Mouse (Mus musculus): ENCODE results near the gene Gpkow. TPM values are rescaled to one million over a fixed set of nuclear protein-coding genes. Genes with fewer than 3 reads are reported as not detected.

Gpkow gene
- 0.92 and 1.5 TPM in 2 replicates for polyA plus RNA-seq (2012; rRNA removed)

DNA sequence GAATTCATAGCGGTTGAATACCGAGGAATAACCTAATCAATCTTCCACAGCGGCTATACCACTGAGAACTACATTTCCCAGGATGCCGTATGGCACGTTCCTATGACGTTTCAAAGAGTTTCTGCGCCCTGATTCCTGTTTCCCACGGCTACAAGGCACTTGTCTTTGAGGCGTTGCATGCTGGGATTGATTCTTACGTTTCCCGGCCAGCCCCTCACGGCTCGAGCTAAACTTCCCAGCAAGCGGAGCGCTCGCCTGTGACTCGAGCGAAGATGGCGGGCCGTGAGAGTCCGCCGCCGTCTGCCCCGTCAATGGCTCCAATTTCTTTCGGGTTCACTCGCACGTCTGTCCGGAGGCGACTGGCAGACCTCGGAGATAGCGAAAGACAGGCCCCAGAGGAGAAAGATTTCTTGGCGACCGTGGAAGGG is at the start of gene Gpkow:
Gpkow (plus strand) TSS at position 178 of the 428 bp plus-strand sequence.

DNA sequence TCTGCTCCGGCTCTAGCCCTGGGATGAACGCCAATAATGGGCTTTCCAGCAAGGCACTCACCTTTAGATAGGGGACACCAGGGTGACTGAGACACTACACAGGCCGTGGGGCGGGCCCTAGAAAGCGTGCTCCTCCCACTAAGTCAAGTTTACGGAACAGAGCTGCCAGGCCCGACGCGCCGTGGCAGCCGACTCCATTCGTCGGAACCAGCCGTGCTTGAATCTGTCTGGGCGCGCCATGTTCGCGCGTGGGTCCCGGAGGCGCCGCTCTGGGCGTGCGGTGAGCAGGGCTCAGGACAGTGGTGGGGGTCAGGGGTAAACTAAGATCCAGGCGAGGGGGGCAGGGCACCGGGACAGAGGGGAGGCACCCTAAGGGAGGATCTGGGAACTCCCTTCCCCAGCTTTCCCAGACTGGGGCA is 39.7 kb upstream of the Gpkow start, which contains the start of gene Prickle3:
Prickle3 (plus strand) TSS at position 40 of the 419 bp plus-strand sequence.

DNA sequence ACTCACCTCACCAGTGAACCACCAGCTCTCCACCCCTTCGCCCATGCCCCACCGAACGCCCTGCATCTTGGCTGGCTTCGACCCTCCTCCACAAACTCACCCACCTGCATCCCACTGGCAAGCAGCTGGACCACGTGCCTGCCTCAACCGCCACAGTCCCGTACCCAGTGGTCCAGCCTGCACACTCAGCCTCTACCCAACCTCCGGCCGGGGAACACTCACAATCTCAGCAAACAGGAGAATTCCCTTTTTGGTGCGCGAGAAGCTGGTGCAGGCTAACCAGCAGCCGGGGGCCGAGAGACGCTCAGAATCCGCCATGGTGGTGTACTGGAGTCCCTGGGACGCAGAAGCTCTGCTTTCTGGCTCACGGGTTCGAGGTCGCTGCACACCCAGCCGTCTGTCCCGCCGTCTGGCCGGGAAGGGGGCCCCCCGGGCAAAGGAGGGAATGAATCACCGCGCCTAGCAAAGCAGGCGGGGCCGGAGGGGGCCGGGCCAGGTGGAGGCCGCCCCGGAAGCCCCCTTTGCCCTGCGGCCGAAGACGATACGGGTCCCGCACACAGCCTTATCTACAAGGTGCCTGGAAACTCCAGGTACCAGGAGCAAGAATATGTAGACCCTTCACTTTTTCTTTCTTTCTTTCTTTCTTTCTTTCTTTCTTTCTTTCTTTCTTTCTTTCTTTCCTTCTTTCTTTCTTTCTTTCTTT is 25.9 kb upstream of the Gpkow start, which contains the start of gene Plp2:
Plp2 (minus strand) TSS at position 470 of the 703 bp plus-strand sequence.

GRCm38 (mm10) chrX:7680864-7681263 is 16.1 kb upstream of the Gpkow start, which contains the start of gene Magix:
Gene Magix, minus strand, starts transcription at chrX:7681251.

DNA sequence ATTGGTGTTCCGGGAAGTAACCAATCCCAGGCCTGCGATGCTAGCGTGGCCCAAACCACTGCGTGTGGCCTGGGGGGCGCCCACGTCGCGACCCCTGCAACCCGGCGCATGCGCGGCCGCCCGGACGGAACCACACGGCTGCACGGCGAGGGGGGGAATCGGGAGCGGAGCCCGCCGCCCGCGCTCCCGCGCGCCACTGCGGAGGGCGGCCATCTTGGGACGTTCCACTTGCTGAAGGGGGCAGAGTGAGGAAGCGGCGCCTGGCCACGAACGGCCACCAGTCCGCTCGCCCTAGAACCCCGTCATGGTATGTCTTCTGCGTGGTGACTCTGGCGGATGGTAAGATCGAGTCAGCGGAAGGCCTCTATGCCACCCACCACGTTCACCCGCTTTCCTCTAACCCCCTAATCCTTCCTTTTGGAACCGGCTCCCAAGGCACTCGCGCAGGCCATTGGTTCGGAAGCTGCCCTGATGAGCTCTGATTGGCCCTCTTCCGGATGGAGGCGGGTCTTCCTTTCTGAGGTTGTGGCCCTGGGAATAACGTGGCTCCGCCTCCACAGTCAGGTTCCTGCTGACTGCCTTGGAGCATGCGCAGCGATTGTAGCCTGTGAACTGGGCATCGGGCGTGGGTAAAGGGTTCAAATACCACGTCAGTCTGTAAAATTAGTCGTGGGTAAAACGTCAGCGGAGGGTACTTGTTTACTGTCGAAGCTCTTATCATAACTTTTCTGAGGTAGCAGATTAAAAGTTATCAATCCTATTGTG is 17.4 kb downstream of the Gpkow start, which contains the start of gene Wdr45:
Wdr45 (plus strand) TSS at position 199 of the 765 bp plus-strand sequence.

GRCm38 (mm10) chrX:7721514-7722281 is 24.8 kb downstream of the Gpkow start, which contains the start of gene Gm45208:
Gene Gm45208, plus strand, starts transcription at chrX:7722245.

GRCm38 (mm10) chrX:7728215-7728921 is 31.4 kb downstream of the Gpkow start, which contains the start of gene Praf2:
Gene Praf2, plus strand, starts transcription at chrX:7728439.

GRCm38 (mm10) chrX:7750432-7751116 is 53.6 kb downstream of the Gpkow start, which contains the start of gene Ccdc120:
Gene Ccdc120, minus strand, starts transcription at chrX:7750905.

Other genes with a start within 250 kb of the Gpkow start
- gene Foxp3, start 123.5 kb upstream of the Gpkow start, polyA plus RNA-seq (2012; rRNA removed) = 0.13 TPM in 2 replicates
- 0.87 and 1.4 TPM in 2 replicates for gene Ppp1r3f, start 122.8 kb upstream of the Gpkow start, polyA plus RNA-seq (2012; rRNA removed)
- gene Ccdc22, start 91.6 kb upstream of the Gpkow start, polyA plus RNA-seq (2012; rRNA removed) = 9.9 and 11.3 TPM in 2 replicates
- gene Cacna1f, start 90.0 kb upstream of the Gpkow start, polyA plus RNA-seq (2012; rRNA removed) = 0.01 TPM in 1 of 2 replicates, not detected in the other
- 3.9 and 4.8 TPM in 2 replicates for gene Syp, start 58.7 kb upstream of the Gpkow start, polyA plus RNA-seq (2012; rRNA removed)
- gene Prickle3, start 39.9 kb upstream of the Gpkow start, polyA plus RNA-seq (2012; rRNA removed) = 26.6 and 28.9 TPM in 2 replicates
- 137 and 146 TPM in 2 replicates for gene Plp2, start 25.7 kb upstream of the Gpkow start, polyA plus RNA-seq (2012; rRNA removed)
- 6.1 and 6.6 TPM in 2 replicates for gene Magix, start 15.9 kb upstream of the Gpkow start, polyA plus RNA-seq (2012; rRNA removed)
- 18.3 and 20.3 TPM in 2 replicates for gene Wdr45, start 17.2 kb downstream of the Gpkow start, polyA plus RNA-seq (2012; rRNA removed)
- gene Gm45208, start 25.1 kb downstream of the Gpkow start, polyA plus RNA-seq (2012; rRNA removed) = 0.22 TPM in 1 of 2 replicates, not detected in the other
- gene Praf2, start 31.3 kb downstream of the Gpkow start, polyA plus RNA-seq (2012; rRNA removed) = 30.1 and 36.8 TPM in 2 replicates
- gene Ccdc120, start 53.8 kb downstream of the Gpkow start, polyA plus RNA-seq (2012; rRNA removed) = 20.8 and 24.6 TPM in 2 replicates
- gene Tfe3, start 65.4 kb downstream of the Gpkow start, polyA plus RNA-seq (2012; rRNA removed) = 13.1 and 13.4 TPM in 2 replicates
- gene Gripap1, start 92.6 kb downstream of the Gpkow start, polyA plus RNA-seq (2012; rRNA removed) = 6.6 and 7.6 TPM in 2 replicates
- gene Kcnd1, start 125.2 kb downstream of the Gpkow start, polyA plus RNA-seq (2012; rRNA removed) = 0.38 and 0.56 TPM in 2 replicates
- gene Otud5, start 144.2 kb downstream of the Gpkow start, polyA plus RNA-seq (2012; rRNA removed) = 21.1 and 23.3 TPM in 2 replicates
- gene Pim2, start 181.1 kb downstream of the Gpkow start, polyA plus RNA-seq (2012; rRNA removed) = 7.4 and 8.8 TPM in 2 replicates
- gene Slc35a2, start 186.9 kb downstream of the Gpkow start, polyA plus RNA-seq (2012; rRNA removed) = 74.9 and 99.5 TPM in 2 replicates
- 27.2 and 28.7 TPM in 2 replicates for gene Pqbp1, start 202.1 kb downstream of the Gpkow start, polyA plus RNA-seq (2012; rRNA removed)
- 23.5 and 30.2 TPM in 2 replicates for gene Timm17b, start 202.2 kb downstream of the Gpkow start, polyA plus RNA-seq (2012; rRNA removed)
- not detected in 2 replicates for gene Gm10491, start 210.7 kb downstream of the Gpkow start, polyA plus RNA-seq (2012; rRNA removed)
- not detected in 2 replicates for gene Gm10490, start 212.4 kb downstream of the Gpkow start, polyA plus RNA-seq (2012; rRNA removed)
- 15.1 and 39.9 TPM in 2 replicates for gene Pcsk1n, start 222.7 kb downstream of the Gpkow start, polyA plus RNA-seq (2012; rRNA removed)
- gene Eras, start 231.5 kb downstream of the Gpkow start, polyA plus RNA-seq (2012; rRNA removed) = not detected in 2 replicates

Data from stomach, adult 2 months (tissue).